Mouse (Mus musculus): ENCODE data around the gene Acot6.
"Not testable (repeated sequence)": the region's sequence is repeated elsewhere in the genome, so short reads cannot be mapped to it uniquely, and the experiment has no call there.

The Acot6 gene

GRCm38 (mm10) chr12:84100604-84101492 lies at the start of gene Acot6:
Acot6 (plus strand) TSS chr12:84100654.
- DNase-seq (ENCODE audit: extremely low spot score, low read depth, low spot score), result peak; percentile 5

DNA sequence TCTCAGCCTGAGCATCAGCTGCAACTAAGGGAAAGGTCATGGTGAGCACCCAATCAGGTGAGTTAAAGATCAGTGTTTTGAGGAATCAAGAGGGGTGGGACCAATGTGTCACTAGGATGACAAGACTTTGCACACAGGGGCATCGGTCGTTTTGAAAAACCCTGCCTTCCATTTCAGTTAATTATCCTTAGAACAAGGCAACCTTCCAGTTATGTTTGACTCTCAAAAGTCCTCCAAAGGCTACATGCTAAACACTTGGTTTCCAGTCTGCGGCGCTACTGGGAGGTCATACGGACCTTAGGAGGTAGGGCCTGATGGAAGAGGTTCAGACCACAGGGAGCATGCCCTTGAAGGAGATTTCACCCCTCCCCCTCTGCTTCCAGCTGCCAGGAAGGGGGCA lies 49.7 kb upstream of the Acot6 start:
- not testable (repeated sequence) for DNase-seq (ENCODE audit: extremely low spot score, low read depth, low spot score)

- DNase-seq (ENCODE audit: extremely low spot score, low read depth, low spot score), result no peak
Measured at GRCm38 (mm10) chr12:84051937-84052474, 48.4 kb upstream of the Acot6 start, which contains the start of gene Acot3. Acot3 (plus strand) TSS chr12:84052144.

- DNase-seq (ENCODE audit: extremely low spot score, low read depth, low spot score), result no peak
Measured at GRCm38 (mm10) chr12:84052609-84053008, 47.8 kb upstream of the Acot6 start.

DNA sequence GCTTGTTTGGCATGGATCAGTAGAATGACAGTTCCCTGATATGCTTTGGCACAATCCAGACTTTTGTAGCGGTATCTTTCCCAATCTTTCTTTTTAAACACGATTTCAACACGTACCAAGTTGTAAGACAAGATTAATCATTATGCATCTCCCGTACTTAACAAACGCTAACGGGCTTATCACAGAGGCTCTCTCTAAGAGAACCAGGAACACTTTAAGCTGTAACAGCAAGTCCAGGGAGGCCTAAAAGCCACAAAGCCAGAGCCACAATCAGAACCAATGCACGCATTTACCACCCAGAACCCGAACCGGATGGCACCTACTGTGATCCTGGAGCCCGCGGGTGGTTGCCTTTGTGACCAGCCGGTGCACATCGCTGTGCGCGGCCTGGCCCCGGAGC lies 47.3 kb upstream of the Acot6 start:
- DNase-seq (ENCODE audit: extremely low spot score, low read depth, low spot score), result no peak

DNA sequence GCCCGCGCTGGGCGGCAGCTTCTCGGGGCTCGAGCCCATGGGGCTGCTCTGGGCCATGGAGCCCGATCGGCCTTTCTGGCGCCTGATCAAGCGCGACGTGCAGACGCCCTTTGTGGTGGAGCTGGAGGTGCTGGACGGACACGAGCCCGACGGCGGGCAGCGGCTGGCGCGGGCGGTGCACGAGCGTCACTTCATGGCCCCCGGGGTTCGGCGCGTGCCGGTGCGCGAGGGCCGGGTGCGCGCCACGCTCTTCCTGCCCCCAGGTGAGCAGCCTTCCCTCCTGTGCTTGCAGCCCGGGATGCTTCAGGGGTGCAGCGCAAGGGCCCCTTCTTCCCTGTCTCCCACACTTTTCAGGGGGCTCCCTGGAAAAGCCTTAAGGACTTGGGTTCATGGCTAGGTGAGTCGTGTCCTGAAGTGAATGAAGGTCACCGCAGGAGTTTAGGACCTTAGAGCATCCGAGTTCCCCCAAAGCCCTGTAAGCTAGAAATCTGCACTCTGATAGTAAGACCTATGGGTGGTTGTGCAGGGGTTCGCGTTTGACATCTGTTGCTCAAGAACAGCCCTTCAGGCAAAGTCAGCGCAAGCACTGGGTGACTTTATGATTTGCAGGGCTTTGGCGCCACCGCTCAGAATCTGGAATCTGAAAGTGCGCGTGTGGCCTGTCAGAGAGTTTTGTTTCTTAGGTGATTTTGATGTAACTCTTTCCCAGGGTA lies 46.6 kb upstream of the Acot6 start:
- DNase-seq (ENCODE audit: extremely low spot score, low read depth, low spot score), result no peak

- no peak for DNase-seq (ENCODE audit: extremely low spot score, low read depth, low spot score)
Measured at GRCm38 (mm10) chr12:84060946-84061345, 39.5 kb upstream of the Acot6 start.

- DNase-seq (ENCODE audit: extremely low spot score, low read depth, low spot score), result no peak
Measured at GRCm38 (mm10) chr12:84062336-84062735, 38.1 kb upstream of the Acot6 start.

DNA sequence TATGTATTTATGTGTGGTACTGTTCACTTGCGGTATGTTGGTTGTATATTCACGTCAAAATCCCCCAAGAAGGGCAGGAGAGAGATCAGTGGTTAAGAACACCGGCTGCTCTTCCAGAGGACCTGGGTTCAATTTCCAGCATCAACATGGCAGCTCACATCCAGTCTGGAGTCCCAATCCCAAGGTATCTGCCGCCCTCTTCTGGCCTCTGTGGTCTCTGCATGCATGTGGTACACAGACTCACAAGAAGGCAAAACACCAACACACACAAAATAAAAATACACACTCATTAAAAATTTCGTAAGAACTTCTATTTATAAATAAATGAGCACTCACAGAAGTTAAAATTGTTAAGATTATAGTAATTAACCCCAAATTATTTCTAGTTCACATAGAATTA lies 37.2 kb upstream of the Acot6 start:
- no peak for DNase-seq (ENCODE audit: extremely low spot score, low read depth, low spot score)

DNA sequence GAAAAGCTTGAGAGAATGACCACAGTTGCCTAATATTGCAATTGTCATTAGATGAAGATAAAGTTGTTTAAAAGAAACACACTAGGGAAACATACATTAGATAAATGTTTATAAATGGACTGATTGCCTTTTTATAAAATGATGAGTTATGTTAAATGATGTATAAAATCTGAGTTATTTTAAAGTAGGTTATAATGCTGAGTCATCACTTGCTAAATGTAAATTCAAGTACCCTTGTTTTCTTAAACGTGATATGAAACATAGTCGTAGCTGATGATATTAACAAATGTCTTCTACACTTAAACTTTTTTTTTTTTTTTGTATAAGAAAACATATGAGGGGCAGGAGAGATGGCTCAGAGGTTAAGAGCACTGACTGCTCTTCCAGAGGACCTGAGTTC lies 36.6 kb upstream of the Acot6 start:
- no peak for DNase-seq (ENCODE audit: extremely low spot score, low read depth, low spot score)

- no peak for DNase-seq (ENCODE audit: extremely low spot score, low read depth, low spot score)
Measured at GRCm38 (mm10) chr12:84064621-84065020, 35.8 kb upstream of the Acot6 start.

GRCm38 (mm10) chr12:84067752-84068151 lies 32.7 kb upstream of the Acot6 start:
- no peak for DNase-seq (ENCODE audit: extremely low spot score, low read depth, low spot score)

GRCm38 (mm10) chr12:84068296-84068695 lies 32.2 kb upstream of the Acot6 start:
- no peak for DNase-seq (ENCODE audit: extremely low spot score, low read depth, low spot score)

- DNase-seq (ENCODE audit: extremely low spot score, low read depth, low spot score), result no peak
Measured at GRCm38 (mm10) chr12:84068986-84069385, 31.5 kb upstream of the Acot6 start, which contains the start of gene Acot5. Acot5 (plus strand) TSS chr12:84069325.

- not testable (repeated sequence) for DNase-seq (ENCODE audit: extremely low spot score, low read depth, low spot score)
Measured at GRCm38 (mm10) chr12:84069582-84069981, 30.9 kb upstream of the Acot6 start.

- DNase-seq (ENCODE audit: extremely low spot score, low read depth, low spot score), result no peak
Measured at GRCm38 (mm10) chr12:84071696-84072095, 28.8 kb upstream of the Acot6 start.

DNA sequence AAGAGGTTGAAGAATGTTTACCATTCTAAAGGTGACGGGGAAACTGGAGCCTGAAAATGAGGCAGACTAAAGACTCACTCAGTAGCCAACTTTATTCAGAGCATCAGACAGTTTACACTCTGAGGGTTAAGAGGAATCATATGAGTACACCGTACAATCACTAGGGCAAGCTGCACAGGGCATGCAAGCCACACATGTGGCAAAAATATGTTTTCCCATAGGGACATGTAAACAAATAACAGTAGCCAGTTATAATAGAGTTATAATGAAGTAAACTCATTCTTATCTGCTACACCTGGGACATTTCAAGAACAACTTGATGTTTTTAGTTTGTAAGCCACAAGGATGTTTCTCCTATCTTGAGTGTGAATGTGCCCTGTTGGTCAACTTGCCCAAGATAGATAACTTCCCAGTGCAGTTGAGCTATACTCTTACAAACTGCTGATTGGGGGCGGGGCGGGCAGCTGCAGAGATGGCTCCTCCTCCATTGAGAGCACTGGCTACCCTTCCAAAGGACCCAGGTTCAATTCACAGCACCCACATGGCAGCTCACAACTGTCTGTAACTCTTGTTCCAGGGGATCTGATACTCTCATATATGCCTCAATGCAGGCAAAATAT lies 23.0 kb upstream of the Acot6 start:
- DNase-seq (ENCODE audit: extremely low spot score, low read depth, low spot score), result no peak

- no peak for DNase-seq (ENCODE audit: extremely low spot score, low read depth, low spot score)
Measured at GRCm38 (mm10) chr12:84083842-84084241, 16.6 kb upstream of the Acot6 start.

DNA sequence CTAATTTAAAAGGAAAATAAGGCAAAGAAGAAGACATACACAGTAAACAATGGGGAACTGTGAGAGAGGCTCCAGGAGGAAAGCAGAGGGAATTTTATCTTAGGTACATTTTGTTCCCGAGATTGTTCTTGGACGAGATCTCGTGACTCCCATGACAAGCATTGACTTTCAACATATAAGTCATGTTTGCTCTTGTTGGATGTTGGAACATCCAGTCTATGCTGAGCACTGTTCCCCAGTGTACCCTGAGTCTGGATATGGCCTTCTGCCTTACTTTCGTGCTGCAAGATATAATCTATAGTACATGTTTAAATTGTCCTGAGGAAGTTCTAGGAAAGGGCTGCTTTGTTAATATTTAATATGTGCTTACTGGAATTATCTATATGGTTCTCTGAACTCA lies 15.9 kb upstream of the Acot6 start:
- DNase-seq (ENCODE audit: extremely low spot score, low read depth, low spot score), result no peak

GRCm38 (mm10) chr12:84094666-84095065 lies 5.8 kb upstream of the Acot6 start:
- not testable (repeated sequence) for DNase-seq (ENCODE audit: extremely low spot score, low read depth, low spot score)

GRCm38 (mm10) chr12:84099605-84100004 lies 849 bp upstream of the Acot6 start:
- no peak for DNase-seq (ENCODE audit: extremely low spot score, low read depth, low spot score)

All from hindlimb bud, embryonic 11.5 days (tissue).